Mouse (Mus musculus): Measurements from ENCODE around the gene Mall. TPM values are rescaled to one million over a fixed set of nuclear protein-coding genes. Genes with fewer than 3 reads are reported as not detected.
A peak's percentile ranks its signal among the peaks of the same experiment; 100 is the strongest.

Gene Mall
- polyA plus RNA-seq, 1 experiment from 2014 or later = 1.1 TPM

- Histone ChIP-seq H3K27ac (no peak overlapping the region), H3K9ac (no peak overlapping the region), H3K4me2 (no peak overlapping the region), H3K9me3 (no peaks in the 10 kb centered on the region), H3K4me1 (peaks cover 7% of the 10 kb centered on the region), H3K4me3 (no peak overlapping the region), H3K27me3 (replicated peaks) (peaks cover 10% of the 10 kb centered on the region; the same call in 1 of the 2 replicates), H3K36me3 (replicated peaks) (no peaks in the 10 kb centered on the region)
- no peak for ATAC-seq (replicated peaks)
- 73% methylated on average over 6 of the region's 6 CpGs for WGBS
Measured at GRCm38 (mm10) chr2:127728146-127728545, 1.6 kb downstream of the Mall start.

- H3K4me1 ChIP-seq = no peaks in the 10 kb centered on the region
- no peak for ATAC-seq (replicated peaks)
- no peak overlapping the region for H3K4me3 ChIP-seq
- no peaks in the 10 kb centered on the region for H3K36me3 ChIP-seq (replicated peaks)
- no peaks in the 10 kb centered on the region for H3K27me3 ChIP-seq (replicated peaks)
- 65% methylated on average over 4 of the region's 4 CpGs for WGBS
- no peak overlapping the region for H3K27ac ChIP-seq
- no peak overlapping the region for H3K4me2 ChIP-seq
- no peaks in the 10 kb centered on the region for H3K9me3 ChIP-seq
- no peak overlapping the region for H3K9ac ChIP-seq
Measured at GRCm38 (mm10) chr2:127723193-127723592, 6.5 kb downstream of the Mall start.

- Histone ChIP-seq H3K4me3 (no peak overlapping the region), H3K4me1 (no peaks in the 10 kb centered on the region), H3K36me3 (replicated peaks) (no peaks in the 10 kb centered on the region), H3K9ac (no peak overlapping the region), H3K27me3 (replicated peaks) (no peaks in the 10 kb centered on the region), H3K4me2 (no peak overlapping the region), H3K27ac (no peak overlapping the region), H3K9me3 (no peaks in the 10 kb centered on the region)
- WGBS = 62% methylated on average over 7 of the region's 7 CpGs
- no peak for ATAC-seq (replicated peaks)
Measured at GRCm38 (mm10) chr2:127722176-127722892, 7.4 kb downstream of the Mall start.

GRCm38 (mm10) chr2:127718839-127719468, 10.8 kb downstream of the Mall start:
- H3K27ac ChIP-seq = no peak overlapping the region
- WGBS = 68% methylated on average over 8 of the region's 8 CpGs
- H3K4me1 ChIP-seq = no peaks in the 10 kb centered on the region
- no peak overlapping the region for H3K4me2 ChIP-seq
- H3K9ac ChIP-seq = no peak overlapping the region
- no peaks in the 10 kb centered on the region for H3K27me3 ChIP-seq (replicated peaks)
- no peak for ATAC-seq (replicated peaks)
- H3K9me3 ChIP-seq = no peaks in the 10 kb centered on the region
- no peaks in the 10 kb centered on the region for H3K36me3 ChIP-seq (replicated peaks)
- H3K4me3 ChIP-seq = no peak overlapping the region

- Histone ChIP-seq H3K27ac (no peak overlapping the region), H3K4me2 (no peak overlapping the region), H3K4me3 (no peak overlapping the region), H3K4me1 (no peaks in the 10 kb centered on the region), H3K9me3 (no peaks in the 10 kb centered on the region), H3K36me3 (replicated peaks) (no peaks in the 10 kb centered on the region), H3K27me3 (replicated peaks) (no peaks in the 10 kb centered on the region), H3K9ac (no peak overlapping the region)
- WGBS = 68% methylated on average over 3 of the region's 3 CpGs
- ATAC-seq (replicated peaks) = no peak
Measured at GRCm38 (mm10) chr2:127714726-127715125, 15.0 kb downstream of the Mall start.

GRCm38 (mm10) chr2:127708792-127709191, 20.9 kb downstream of the Mall start:
- WGBS = 76% methylated on average over 3 of the region's 3 CpGs

GRCm38 (mm10) chr2:127708060-127708459, 21.7 kb downstream of the Mall start:
- Histone ChIP-seq H3K9me3 (no peaks in the 10 kb centered on the region), H3K4me1 (no peaks in the 10 kb centered on the region), H3K4me3 (no peak overlapping the region), H3K4me2 (no peak overlapping the region), H3K9ac (no peak overlapping the region), H3K27me3 (replicated peaks) (no peaks in the 10 kb centered on the region), H3K36me3 (replicated peaks) (no peaks in the 10 kb centered on the region), H3K27ac (no peak overlapping the region)
- 50% methylated on average over 3 of the region's 3 CpGs for WGBS
- no peak for ATAC-seq (replicated peaks)

More at GRCm38 (mm10) chr2:127708792-127709191, 20.9 kb downstream of the Mall start:
- Histone ChIP-seq H3K27ac (no peak overlapping the region), H3K36me3 (replicated peaks) (no peaks in the 10 kb centered on the region), H3K4me1 (no peaks in the 10 kb centered on the region), H3K9me3 (no peaks in the 10 kb centered on the region), H3K4me2 (no peak overlapping the region), H3K9ac (no peak overlapping the region), H3K27me3 (replicated peaks) (no peaks in the 10 kb centered on the region), H3K4me3 (no peak overlapping the region)
- ATAC-seq (replicated peaks) = no peak

- H3K9me3 ChIP-seq = no peaks in the 10 kb centered on the region
- WGBS = 69% methylated on average over 6 of the region's 6 CpGs
- H3K27ac ChIP-seq = no peak overlapping the region
- no peak for ATAC-seq (replicated peaks)
- H3K4me1 ChIP-seq = no peaks in the 10 kb centered on the region
- H3K27me3 ChIP-seq (replicated peaks) = no peaks in the 10 kb centered on the region
- no peak overlapping the region for H3K9ac ChIP-seq
- no peak overlapping the region for H3K4me2 ChIP-seq
- H3K4me3 ChIP-seq = no peak overlapping the region
- H3K36me3 ChIP-seq (replicated peaks) = no peaks in the 10 kb centered on the region
Measured at GRCm38 (mm10) chr2:127705267-127705666, 24.5 kb downstream of the Mall start.

- H3K4me2 ChIP-seq = no peak overlapping the region
- 84% methylated on average over 4 of the region's 4 CpGs for WGBS
- no peaks in the 10 kb centered on the region for H3K9me3 ChIP-seq
- no peaks in the 10 kb centered on the region for H3K27me3 ChIP-seq (replicated peaks)
- no peaks in the 10 kb centered on the region for H3K4me1 ChIP-seq
- H3K27ac ChIP-seq = no peak overlapping the region
- no peak for ATAC-seq (replicated peaks)
- H3K36me3 ChIP-seq (replicated peaks) = no peaks in the 10 kb centered on the region
- no peak overlapping the region for H3K9ac ChIP-seq
- no peak overlapping the region for H3K4me3 ChIP-seq
Measured at GRCm38 (mm10) chr2:127689239-127689638, 40.5 kb downstream of the Mall start.

GRCm38 (mm10) chr2:127683687-127684331, 45.9 kb downstream of the Mall start:
- Histone ChIP-seq H3K27me3 (replicated peaks) (no peaks in the 10 kb centered on the region), H3K36me3 (replicated peaks) (no peaks in the 10 kb centered on the region), H3K4me3 (no peak overlapping the region), H3K27ac (no peak overlapping the region), H3K9me3 (no peaks in the 10 kb centered on the region), H3K9ac (no peak overlapping the region), H3K4me1 (no peaks in the 10 kb centered on the region), H3K4me2 (no peak overlapping the region)
- ATAC-seq (replicated peaks) = peak; percentile 86
- WGBS = 37% methylated on average over 12 of the region's 12 CpGs

GRCm38 (mm10) chr2:127667843-127668506, 61.8 kb downstream of the Mall start:
- H3K4me1 ChIP-seq = no peaks in the 10 kb centered on the region
- no peak overlapping the region for H3K9ac ChIP-seq
- H3K27ac ChIP-seq = no peak overlapping the region
- ATAC-seq (replicated peaks) = no peak
- no peak overlapping the region for H3K4me3 ChIP-seq
- H3K27me3 ChIP-seq (replicated peaks) = no peaks in the 10 kb centered on the region
- H3K9me3 ChIP-seq = no peaks in the 10 kb centered on the region
- no peak overlapping the region for H3K4me2 ChIP-seq
- WGBS = 23% methylated on average over 2 of the region's 2 CpGs
- H3K36me3 ChIP-seq (replicated peaks) = no peaks in the 10 kb centered on the region

GRCm38 (mm10) chr2:127667015-127667414, 62.7 kb downstream of the Mall start:
- Histone ChIP-seq H3K4me1 (no peaks in the 10 kb centered on the region), H3K9ac (no peak overlapping the region), H3K36me3 (replicated peaks) (no peaks in the 10 kb centered on the region), H3K9me3 (no peaks in the 10 kb centered on the region), H3K4me2 (no peak overlapping the region), H3K4me3 (no peak overlapping the region), H3K27me3 (replicated peaks) (no peaks in the 10 kb centered on the region), H3K27ac (no peak overlapping the region)
- ATAC-seq (replicated peaks) = no peak
